Mouse (Mus musculus): Measurements from ENCODE around the gene U2af2.
"Not testable (repeated sequence)": the region's sequence is repeated elsewhere in the genome, so short reads cannot be mapped to it uniquely, and the experiment has no call there.

Gene U2af2

DNA sequence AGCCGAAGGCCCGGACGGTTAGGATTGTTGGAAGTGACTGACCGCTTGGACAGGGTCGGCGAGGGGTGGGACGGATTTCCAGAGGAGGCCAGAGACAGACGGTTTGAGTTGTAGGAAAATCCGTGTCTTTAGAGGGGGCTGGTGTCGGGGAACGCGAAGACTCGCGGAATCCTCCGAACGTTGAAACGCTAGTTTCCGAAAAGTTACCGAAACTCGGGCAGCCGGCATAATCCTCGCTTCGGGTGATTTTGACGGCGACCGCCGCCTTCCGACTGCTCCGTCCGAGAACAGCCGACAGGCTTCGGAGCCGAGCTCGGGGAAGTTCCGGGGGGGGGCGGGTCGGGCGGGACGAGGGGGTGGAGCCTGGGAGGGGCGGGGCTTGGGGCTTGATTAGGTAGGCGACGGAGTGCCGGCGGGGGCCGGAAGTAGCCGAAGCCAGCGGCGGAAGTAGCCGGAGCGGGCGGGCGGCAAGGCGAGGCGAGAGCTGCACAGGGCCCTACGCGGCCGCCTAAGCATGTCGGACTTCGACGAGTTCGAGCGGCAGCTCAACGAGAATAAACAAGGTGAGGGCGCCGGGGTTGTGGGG is at the start of gene U2af2:
Gene U2af2, plus strand, starts transcription at position 370 of the 586 bp plus-strand sequence.
- DNase-seq = peak; percentile 94

DNA sequence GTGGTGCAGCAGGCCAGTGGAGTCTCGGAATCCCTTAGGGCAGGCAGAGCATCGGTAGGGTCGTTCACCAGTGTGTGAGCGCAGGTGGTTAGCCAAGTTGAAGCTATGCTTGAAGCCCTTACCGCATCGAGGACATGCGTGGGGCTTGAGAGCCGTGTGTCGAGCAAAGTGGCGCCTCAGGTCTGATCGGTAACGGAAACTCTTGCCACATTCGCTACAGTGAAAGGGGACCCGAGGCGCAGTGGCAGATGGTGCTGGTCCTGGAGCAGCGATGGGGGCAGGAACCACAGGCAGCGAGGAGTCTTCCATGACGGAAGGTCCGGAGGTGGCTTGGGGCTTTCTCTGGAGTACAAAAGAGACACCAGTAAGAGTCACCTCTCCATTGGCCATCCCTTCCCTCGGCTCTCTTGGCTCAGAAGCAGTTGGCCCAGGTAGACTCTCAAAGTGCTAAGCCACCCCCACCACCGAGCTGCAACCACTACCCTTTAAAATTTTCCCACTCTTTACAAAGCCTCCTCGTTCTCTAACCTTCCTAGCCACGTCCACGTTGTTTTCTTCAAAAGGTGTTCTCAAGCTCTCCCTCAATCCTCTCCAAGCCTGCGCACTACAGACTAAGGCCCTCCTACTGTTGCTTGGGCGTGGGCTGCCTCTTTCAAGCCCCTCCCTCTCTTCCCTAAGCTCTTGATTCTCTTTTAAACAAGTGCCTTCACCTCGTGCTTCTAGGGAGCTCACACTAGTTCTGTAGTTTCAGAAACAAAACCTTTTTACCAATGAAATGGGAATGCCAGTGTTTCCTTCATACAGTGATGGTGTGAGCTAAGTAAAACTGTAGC is 49.0 kb upstream of the U2af2 start:
- DNase-seq = no peak

DNA sequence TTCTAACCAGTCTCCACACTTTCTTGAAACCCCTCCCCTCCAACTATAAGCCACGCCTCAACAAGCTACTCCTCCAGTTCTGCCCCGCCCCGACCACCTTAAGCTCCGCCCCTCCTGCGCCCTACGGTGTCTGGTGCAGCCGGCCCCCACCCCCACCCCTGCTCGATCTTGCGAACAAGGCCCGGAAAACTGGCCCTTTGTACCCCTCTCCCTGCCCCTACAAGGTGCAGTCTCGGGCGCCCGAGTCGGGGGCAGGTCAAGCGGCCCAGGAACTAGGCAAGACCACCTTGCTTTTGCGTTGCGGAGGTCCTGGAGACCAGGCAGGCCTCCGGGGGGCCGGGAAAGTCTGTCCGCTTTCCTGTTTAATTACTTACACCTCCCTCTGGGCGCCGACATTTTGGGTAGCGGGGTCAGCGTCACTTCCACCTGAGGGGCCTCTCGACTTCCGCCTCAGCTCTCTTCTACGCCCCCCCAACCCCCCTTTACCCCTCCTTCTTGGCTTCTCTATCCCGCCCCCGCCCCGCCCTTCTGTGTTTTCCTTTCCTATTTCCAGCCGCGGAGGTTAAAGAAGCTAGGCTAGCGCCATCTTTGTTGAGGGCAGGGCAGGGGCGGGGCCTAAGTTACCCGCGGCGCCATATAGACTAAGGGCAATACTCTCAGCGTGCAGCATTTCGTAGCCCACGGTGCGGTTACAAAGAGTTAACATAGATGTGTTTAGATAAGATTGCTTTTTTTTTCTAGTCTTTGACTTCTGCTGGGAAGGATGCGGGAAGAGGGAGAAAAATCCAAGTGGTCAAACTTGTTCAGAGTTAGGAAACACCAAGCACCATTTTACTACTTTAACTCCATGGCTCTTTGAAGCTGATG is 47.5 kb upstream of the U2af2 start, which contains the start of the genes Zfp524 and Fiz1:
Gene Zfp524, plus strand, starts transcription at position 165 of the 867 bp plus-strand sequence.
Gene Fiz1, minus strand, starts transcription at position 447 of the 867 bp plus-strand sequence.
- peak; percentile 98 for DNase-seq

GRCm38 (mm10) chr7:5015118-5016001 is 46.6 kb upstream of the U2af2 start, which contains the start of gene Gm44973:
TSS of gene Gm44973 (plus strand) at chr7:5015496.
- peak; percentile 96 for DNase-seq

GRCm38 (mm10) chr7:5016057-5016456 is 45.9 kb upstream of the U2af2 start:
- DNase-seq = no peak

DNA sequence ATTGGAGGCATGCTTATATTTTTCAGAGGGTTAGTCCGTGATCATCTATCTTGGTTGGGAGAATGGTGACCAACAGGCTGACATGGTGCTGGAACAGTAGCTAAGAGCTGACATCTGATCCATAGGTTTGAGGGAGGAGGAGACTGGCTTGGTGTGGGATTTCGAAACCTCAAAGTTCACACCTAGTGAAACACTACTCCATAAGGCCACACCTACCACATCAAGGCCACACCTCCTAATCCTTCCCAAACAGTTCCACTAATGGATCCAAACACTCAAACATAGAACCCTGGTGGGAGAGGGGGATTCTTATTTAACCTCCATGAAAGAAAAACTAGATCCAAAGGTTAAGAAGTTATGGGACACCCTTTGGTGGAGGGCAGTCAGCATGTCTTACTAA is 45.0 kb upstream of the U2af2 start:
- no peak for DNase-seq

GRCm38 (mm10) chr7:5017352-5017751 is 44.6 kb upstream of the U2af2 start:
- no peak for DNase-seq

DNA sequence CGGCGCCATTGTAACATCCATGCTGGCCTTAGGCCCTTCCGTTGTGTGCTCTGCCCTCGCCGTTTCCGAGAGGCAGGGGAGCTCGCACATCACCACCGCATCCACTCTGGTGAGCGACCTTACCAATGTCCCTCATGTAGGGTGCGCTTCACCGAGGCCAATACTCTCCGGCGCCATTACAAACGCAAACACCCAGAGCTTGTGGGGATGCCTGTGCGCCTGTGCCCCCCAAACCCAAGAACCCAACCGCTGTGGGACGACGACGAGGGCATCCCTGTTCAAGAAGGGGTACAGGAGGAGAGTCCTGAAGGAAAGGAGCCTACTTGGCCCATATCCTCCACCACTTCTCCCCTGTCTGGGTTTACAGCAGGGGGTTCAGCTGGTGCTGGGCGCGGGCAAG is 44.0 kb upstream of the U2af2 start:
- no peak for DNase-seq

- DNase-seq = not testable (repeated sequence)
These were observed 42.4 kb upstream of the U2af2 start for GRCm38 (mm10) chr7:5019576-5019975.

- peak; percentile 99 for DNase-seq
These were observed 41.8 kb upstream of the U2af2 start, which contains the start of the genes Zfp865 and Ccdc106 for GRCm38 (mm10) chr7:5020000-5020681. TSS of gene Zfp865 (plus strand) at chr7:5020376. TSS of gene Ccdc106 (plus strand) at chr7:5020553.

GRCm38 (mm10) chr7:5020685-5021084 is 41.3 kb upstream of the U2af2 start:
- DNase-seq = no peak

GRCm38 (mm10) chr7:5021197-5021596 is 40.7 kb upstream of the U2af2 start:
- no peak for DNase-seq

GRCm38 (mm10) chr7:5029543-5029942 is 32.4 kb upstream of the U2af2 start:
- no peak for DNase-seq

DNA sequence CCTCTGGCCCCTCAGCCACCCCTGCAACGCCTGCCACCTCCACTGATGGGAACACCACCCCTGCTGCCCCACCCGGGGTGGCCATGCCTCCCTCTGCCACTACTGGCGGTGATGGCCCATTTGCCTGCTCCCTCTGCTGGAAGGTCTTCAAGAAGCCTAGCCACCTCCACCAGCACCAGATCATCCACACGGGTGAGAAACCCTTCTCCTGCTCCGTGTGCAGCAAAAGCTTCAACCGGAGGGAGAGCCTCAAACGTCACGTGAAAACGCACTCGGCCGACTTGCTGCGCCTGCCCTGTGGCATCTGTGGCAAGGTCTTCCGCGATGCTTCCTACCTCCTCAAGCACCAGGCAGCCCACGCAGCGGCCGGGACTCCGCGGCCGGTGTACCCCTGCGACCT is 32.0 kb upstream of the U2af2 start:
- no peak for DNase-seq

DNA sequence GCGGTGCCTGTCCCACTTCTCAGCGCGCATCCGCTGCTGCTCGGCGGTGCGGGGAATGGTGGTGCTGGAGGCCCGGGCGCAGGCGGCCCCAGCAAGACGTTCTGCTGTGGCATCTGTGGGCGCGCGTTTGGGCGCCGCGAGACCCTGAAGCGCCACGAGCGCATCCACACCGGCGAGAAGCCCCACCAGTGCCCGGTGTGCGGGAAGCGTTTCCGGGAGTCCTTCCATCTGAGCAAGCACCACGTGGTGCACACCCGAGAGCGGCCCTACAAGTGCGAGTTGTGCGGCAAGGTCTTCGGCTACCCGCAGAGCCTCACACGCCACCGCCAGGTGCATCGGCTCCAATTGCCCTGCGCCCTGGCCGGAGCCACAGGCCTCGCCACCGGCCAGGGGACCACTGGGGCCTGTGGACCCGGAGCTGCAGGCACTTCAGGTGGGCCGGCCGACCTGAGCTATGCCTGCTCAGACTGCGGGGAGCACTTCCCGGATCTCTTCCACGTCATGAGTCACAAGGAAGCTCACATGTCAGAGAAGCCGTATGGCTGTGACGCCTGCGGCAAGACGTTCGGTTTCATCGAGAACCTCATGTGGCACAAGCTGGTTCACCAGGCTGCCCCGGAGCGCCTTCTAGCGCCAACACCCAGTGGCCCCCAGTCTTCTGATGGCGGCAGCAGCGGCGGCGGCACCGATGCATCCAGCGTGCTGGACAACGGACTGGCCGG is 31.2 kb upstream of the U2af2 start:
- no peak for DNase-seq

DNA sequence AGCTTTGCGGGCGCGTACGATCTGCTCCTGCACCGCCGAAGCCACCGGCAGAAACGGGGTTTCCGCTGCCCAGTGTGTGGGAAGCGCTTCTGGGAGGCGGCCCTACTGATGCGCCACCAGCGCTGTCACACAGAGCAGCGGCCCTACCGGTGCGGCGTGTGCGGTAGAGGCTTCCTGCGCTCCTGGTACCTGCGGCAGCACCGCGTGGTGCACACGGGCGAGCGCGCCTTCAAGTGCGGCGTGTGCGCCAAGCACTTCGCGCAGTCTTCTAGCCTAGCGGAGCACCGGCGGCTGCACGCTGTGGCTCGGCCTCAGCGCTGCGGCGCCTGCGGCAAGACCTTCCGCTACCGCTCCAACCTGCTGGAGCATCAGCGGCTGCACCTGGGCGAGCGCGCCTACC is 30.4 kb upstream of the U2af2 start:
- no peak for DNase-seq

DNA sequence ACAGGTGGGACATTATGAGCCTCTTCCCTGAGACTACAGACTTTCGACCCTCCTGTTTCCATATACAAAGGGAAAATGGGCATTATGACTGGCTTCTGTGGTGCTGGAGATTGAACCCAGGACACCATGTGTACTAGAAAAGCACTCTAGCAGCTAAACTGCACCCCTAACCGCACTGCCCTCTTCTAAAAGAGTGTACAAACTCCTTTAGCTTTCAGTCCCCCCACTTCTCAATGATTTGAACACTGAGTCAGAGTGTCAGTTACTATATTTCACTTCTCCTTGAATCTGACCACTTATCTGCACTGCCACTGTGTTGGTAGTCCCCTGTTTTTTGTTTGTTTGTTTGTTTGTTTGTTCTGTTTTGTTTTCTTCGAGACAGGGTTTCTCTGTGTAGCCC is 28.1 kb upstream of the U2af2 start, which contains the start of gene 4632433K11Rik:
Gene 4632433K11Rik, plus strand, starts transcription at position 301 of the 400 bp plus-strand sequence.
- no peak for DNase-seq

DNA sequence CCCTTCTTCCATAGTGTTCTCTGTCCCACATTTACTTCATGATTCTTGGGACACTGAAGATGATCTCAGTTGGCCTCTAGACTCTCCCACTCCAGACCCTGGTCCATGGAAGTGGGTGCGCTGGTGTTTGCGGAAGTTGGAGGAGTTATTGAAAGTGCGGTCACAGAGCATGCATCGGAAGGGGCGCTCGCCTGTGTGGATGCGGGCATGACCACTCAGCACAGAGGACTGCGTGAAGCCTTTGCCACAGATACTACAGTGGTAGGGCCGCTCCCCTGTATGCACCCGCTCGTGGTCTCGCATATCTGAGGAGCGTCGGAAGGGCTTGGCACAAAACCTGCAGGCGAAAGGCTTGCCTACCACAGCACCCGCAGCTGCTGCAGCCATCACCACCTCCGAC is 26.3 kb upstream of the U2af2 start:
- no peak for DNase-seq

GRCm38 (mm10) chr7:5036136-5036535 is 25.8 kb upstream of the U2af2 start:
- no peak for DNase-seq

DNA sequence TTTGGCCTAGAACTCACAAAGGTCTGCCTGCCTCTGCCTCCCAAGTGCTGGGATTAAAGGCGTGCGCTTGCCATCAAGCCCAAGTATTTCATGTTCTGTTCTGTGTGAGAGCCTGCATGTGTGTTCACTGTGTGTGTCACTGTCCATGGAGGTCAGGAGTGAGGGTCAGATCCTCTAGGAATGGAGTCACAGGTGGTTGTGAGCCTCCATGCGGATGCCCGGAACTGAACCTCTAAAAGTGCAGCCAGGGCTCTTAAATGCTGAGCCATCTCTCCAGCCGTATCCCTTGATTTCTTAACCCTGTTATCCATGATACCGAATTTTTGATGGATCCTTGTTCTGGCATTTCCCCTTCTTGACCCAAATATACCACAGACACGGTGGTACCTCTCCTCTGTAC is 24.9 kb upstream of the U2af2 start:
- DNase-seq = no peak

DNA sequence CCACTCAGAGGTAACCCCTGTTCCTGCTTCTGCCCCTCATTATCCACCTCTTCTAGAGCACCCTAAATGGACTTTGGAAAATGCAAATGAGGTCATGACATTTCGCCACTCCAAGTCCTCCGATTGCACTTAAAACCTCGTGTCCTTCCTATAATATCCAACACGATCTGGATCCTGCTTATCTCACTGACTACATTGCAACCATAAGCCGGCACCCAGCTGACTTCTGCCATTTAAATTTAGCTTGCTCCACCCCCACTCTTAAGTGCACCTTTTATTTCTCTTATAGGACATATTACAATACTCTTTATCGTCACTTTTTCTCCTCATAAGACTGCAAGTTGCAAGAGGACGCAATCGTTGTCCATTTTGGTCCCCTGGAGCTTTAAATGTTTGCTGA is 24.5 kb upstream of the U2af2 start:
- DNase-seq = no peak

Measured in thymus, postnatal 25 days (tissue).